Mouse (Mus musculus) stomach, postnatal 0 days (tissue): ENCODE results near the gene Lrit2.

ENCODE experiments used
- CTCF ChIP-seq: IDR thresholded peaks from 2 replicates; pipeline ENCODE4 v1.5.1; 2016; ENCODE audit warnings: antibody characterized with exemption, low read depth, mild to moderate bottlenecking, moderate library complexity
- EP300 ChIP-seq: optimal IDR thresholded peaks from 2 replicates; pipeline ENCODE3; 2016; ENCODE audit warnings: antibody characterized with exemption

DNA sequence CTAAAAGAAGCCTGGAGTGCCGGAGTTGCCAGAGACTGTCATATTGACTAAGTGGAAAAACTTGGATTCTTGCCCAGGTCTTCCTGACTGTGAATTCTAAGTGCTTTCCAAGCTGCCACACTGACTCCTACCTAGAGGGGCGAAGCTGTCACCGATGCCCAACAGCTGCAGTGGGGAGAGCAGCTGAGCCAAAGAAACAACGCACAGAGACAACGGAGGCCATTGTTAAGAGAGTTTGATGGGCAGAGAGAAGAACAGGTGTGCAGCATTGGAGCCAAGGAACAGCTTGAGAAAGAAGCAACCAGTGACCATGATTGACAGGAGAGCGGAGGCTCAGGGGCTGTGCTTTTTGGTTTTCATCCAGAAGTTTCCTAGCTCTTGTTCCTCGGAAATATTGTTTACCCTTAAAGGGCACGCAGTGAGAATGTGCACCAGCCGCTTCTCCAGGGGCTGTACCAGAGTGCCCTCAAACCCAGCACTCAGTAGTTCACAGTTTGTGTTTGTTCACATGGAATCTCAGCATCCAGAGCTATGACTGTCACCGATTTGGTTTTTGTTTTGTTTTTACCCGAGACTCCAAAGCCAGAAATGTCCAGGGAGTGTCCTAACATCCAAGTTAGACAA, 35.1 kb upstream of the Lrit2 start:
- TF ChIP-seq CTCF: no peak
- TF ChIP-seq EP300: no peak
